Mouse (Mus musculus): Measurements from ENCODE around the gene Slc27a3. TPM values are rescaled to one million over a fixed set of nuclear protein-coding genes. Genes with fewer than 3 reads are reported as not detected.

The Slc27a3 gene
- total and polyA plus RNA-seq, 3 experiments: 0.76 to 3.7 (median 1.1) TPM

DNA sequence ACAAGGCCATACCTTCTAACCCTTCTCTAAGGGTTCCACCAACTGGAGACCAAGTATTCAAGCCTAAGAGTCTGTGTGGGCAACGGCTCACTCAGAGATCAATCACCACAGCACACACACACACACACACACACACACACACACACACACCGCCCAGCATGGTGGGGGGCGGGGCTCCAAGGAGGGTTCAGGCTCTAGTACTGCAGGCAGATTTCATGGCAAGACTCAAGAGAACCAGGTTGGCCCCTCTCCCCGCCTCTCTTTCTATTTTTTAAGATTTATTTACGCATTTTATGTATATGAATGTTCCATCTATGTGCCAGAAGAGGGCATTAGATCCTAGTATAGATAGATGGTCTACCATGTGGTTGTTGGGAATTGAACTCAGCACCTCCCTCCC, 16.9 kb downstream of the Slc27a3 start:
- Histone ChIP-seq H3K9ac (ENCODE audit: low read depth, low read length) (no peak overlapping the region), H3K27me3 (ENCODE audit: control insufficient read depth, insufficient read depth, low read length) (no peaks in the 10 kb centered on the region), H3K4me1 (ENCODE audit: control insufficient read depth, insufficient read depth, low read length) (no peaks in the 10 kb centered on the region), H3K27ac (no peak overlapping the region), H3K36me3 (ENCODE audit: control insufficient read depth, insufficient read depth, low read length) (no peaks in the 10 kb centered on the region), H3K4me3 (no peak overlapping the region), H3K79me2 (replicated peaks; ENCODE audit: control insufficient read depth, insufficient read depth, low read length) (no peaks in the 10 kb centered on the region)
- WGBS: 47% methylated on average over 5 of the region's 5 CpGs
- DNase-seq: no peak
- intact Hi-C loops (cut with DNase I): loop anchor here (1.0 to 2.0 kb wide), 3 partner anchors 80 to 153 kb away; partner anchors contain the start of genes Dennd4b and Gatad2b
- TF ChIP-seq EP300 (IDR thresholded peaks at IDR 0.05; ENCODE audit: insufficient read depth, low read depth, low read length) (no peak), POLR2A (IDR thresholded peaks at IDR 0.05; ENCODE audit: insufficient read depth, low read depth, low read length) (no peak), CTCF (IDR thresholded peaks at IDR 0.05) (no peak)

GRCm38 (mm10) chr3:90371857-90372256, 17.9 kb downstream of the Slc27a3 start:
- no peak overlapping the region for H3K4me3 ChIP-seq
- 69% methylated on average over 7 of the region's 7 CpGs for WGBS
- no peak for DNase-seq
- no peak overlapping the region for H3K9ac ChIP-seq (ENCODE audit: low read depth, low read length)
- no peaks in the 10 kb centered on the region for H3K27me3 ChIP-seq (ENCODE audit: control insufficient read depth, insufficient read depth, low read length)
- TF ChIP-seq CTCF (IDR thresholded peaks at IDR 0.05): no peak
- TF ChIP-seq EP300 (IDR thresholded peaks at IDR 0.05; ENCODE audit: insufficient read depth, low read depth, low read length): no peak
- TF ChIP-seq POLR2A (IDR thresholded peaks at IDR 0.05; ENCODE audit: insufficient read depth, low read depth, low read length): no peak
- intact Hi-C loops (cut with DNase I): loop anchor here (2.0 kb wide), 1 partner anchor 79 kb away; the partner anchor contains the start of gene Gatad2b
- H3K79me2 ChIP-seq (replicated peaks; ENCODE audit: control insufficient read depth, insufficient read depth, low read length): no peaks in the 10 kb centered on the region
- no peaks in the 10 kb centered on the region for H3K36me3 ChIP-seq (ENCODE audit: control insufficient read depth, insufficient read depth, low read length)
- H3K27ac ChIP-seq: no peak overlapping the region
- no peaks in the 10 kb centered on the region for H3K4me1 ChIP-seq (ENCODE audit: control insufficient read depth, insufficient read depth, low read length)

DNA sequence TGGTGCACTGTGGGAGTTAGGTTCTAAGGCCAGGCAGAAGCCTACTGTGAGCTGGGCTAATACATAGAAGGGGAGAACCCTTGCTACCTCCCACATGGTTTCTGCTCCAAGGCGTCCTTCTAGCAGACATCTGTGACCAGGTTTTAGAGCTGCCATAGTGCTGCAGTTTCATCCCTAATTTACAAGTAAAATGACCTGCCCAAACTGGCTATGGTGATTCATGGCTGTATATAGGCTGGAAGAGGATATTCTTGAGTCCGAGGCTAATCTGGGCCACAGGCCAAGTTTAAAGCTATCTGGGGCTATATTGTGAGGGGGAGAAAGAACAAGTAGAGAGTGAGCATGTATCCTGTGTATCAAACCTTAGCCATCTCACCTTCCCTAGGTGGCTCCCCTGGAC, 20.7 kb downstream of the Slc27a3 start:
- Histone ChIP-seq H3K36me3 (ENCODE audit: control insufficient read depth, insufficient read depth, low read length) (no peaks in the 10 kb centered on the region), H3K4me3 (no peak overlapping the region), H3K9ac (ENCODE audit: low read depth, low read length) (no peak overlapping the region), H3K27me3 (ENCODE audit: control insufficient read depth, insufficient read depth, low read length) (no peaks in the 10 kb centered on the region), H3K79me2 (replicated peaks; ENCODE audit: control insufficient read depth, insufficient read depth, low read length) (no peaks in the 10 kb centered on the region), H3K4me1 (ENCODE audit: control insufficient read depth, insufficient read depth, low read length) (no peaks in the 10 kb centered on the region), H3K27ac (no peak overlapping the region)
- WGBS: 26% methylated on average over 2 of the region's 2 CpGs
- TF ChIP-seq CTCF (IDR thresholded peaks at IDR 0.05): no peak
- no peak for TF ChIP-seq POLR2A (IDR thresholded peaks at IDR 0.05; ENCODE audit: insufficient read depth, low read depth, low read length)
- TF ChIP-seq EP300 (IDR thresholded peaks at IDR 0.05; ENCODE audit: insufficient read depth, low read depth, low read length): no peak
- no peak for DNase-seq
- intact Hi-C loops (cut with DNase I): no loop called here

DNA sequence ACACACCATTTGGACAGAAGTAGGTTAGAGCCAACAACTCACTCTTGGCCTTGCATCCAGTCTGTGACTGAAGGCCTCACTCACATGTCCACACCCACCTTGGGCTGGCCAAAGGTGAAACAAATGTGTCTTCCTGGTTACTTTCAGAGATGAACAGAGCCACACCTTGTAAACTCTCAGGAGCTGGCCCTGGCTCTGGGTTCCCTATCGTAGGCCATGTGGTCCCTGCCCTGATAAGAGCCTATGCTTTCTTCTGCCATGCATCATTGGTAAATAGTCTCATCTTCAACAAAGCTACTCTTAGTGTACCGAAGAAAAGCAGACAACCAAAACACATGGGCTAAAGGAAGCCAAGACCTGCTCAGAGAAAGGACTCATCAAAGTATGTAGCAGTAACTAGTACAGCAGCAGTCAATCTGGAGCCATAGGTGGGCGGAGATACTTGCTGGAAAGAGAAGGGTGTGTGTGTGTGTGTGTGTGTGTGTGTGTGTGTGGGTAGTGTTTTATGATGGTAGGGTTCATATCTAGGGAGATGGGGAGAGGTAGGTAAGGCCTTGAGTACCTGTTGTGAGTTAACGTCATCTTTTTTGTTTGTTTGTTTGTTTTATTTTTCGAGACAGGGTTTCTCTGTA, 22.6 kb downstream of the Slc27a3 start:
- no peak for DNase-seq
- Histone ChIP-seq H3K36me3 (ENCODE audit: control insufficient read depth, insufficient read depth, low read length) (no peaks in the 10 kb centered on the region), H3K79me2 (replicated peaks; ENCODE audit: control insufficient read depth, insufficient read depth, low read length) (no peaks in the 10 kb centered on the region), H3K27ac (no peak overlapping the region), H3K4me1 (ENCODE audit: control insufficient read depth, insufficient read depth, low read length) (no peaks in the 10 kb centered on the region), H3K4me3 (no peak overlapping the region), H3K9ac (ENCODE audit: low read depth, low read length) (no peak overlapping the region), H3K27me3 (ENCODE audit: control insufficient read depth, insufficient read depth, low read length) (no peaks in the 10 kb centered on the region)
- intact Hi-C loops (cut with DNase I): no loop called here
- WGBS: 75% methylated on average over 5 of the region's 5 CpGs
- TF ChIP-seq POLR2A (IDR thresholded peaks at IDR 0.05; ENCODE audit: insufficient read depth, low read depth, low read length) (no peak), CTCF (IDR thresholded peaks at IDR 0.05) (no peak), EP300 (IDR thresholded peaks at IDR 0.05; ENCODE audit: insufficient read depth, low read depth, low read length) (no peak)

- Histone ChIP-seq H3K27ac (no peak overlapping the region), H3K79me2 (replicated peaks; ENCODE audit: control insufficient read depth, insufficient read depth, low read length) (no peaks in the 10 kb centered on the region), H3K4me3 (no peak overlapping the region), H3K27me3 (ENCODE audit: control insufficient read depth, insufficient read depth, low read length) (no peaks in the 10 kb centered on the region), H3K36me3 (ENCODE audit: control insufficient read depth, insufficient read depth, low read length) (peaks cover 6% of the 10 kb centered on the region), H3K9ac (ENCODE audit: low read depth, low read length) (no peak overlapping the region), H3K4me1 (ENCODE audit: control insufficient read depth, insufficient read depth, low read length) (no peaks in the 10 kb centered on the region)
- intact Hi-C loops (cut with DNase I): no loop called here
- no peak for TF ChIP-seq POLR2A (IDR thresholded peaks at IDR 0.05; ENCODE audit: insufficient read depth, low read depth, low read length)
- no peak for DNase-seq
- 81% methylated on average over 2 of the region's 2 CpGs for WGBS
These were observed 27.4 kb downstream of the Slc27a3 start for GRCm38 (mm10) chr3:90362346-90362745.

DNA sequence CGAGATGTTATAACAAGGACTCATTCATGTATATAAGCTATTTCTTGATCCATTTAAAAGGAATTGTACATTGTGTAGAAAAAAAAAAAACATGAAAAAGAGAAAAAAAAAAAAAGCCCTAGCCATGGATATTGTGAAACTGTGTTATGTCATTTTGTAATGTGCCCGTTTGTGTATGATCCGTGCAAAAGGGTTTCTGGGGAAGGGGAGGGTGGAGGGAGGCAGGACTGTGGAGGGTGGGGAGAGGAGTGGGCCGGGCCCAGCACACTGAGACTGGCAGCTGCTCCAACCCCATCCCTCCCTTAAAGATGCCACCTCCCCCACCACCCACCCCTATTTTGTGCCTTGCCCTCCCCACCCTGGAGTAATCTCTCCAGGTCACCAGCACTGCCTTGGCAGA, 28.3 kb downstream of the Slc27a3 start:
- H3K36me3 ChIP-seq (ENCODE audit: control insufficient read depth, insufficient read depth, low read length): peaks cover 6% of the 10 kb centered on the region

More for the DNA sequence above, 28.3 kb downstream of the Slc27a3 start:
- TF ChIP-seq CTCF (IDR thresholded peaks at IDR 0.05): no peak
- TF ChIP-seq POLR2A (IDR thresholded peaks at IDR 0.05; ENCODE audit: insufficient read depth, low read depth, low read length): no peak
- H3K27ac ChIP-seq: no peak overlapping the region
- H3K4me1 ChIP-seq (ENCODE audit: control insufficient read depth, insufficient read depth, low read length): no peaks in the 10 kb centered on the region
- no peak overlapping the region for H3K9ac ChIP-seq (ENCODE audit: low read depth, low read length)
- 79% methylated on average over 4 of the region's 4 CpGs for WGBS
- H3K79me2 ChIP-seq (replicated peaks; ENCODE audit: control insufficient read depth, insufficient read depth, low read length): no peaks in the 10 kb centered on the region
- H3K27me3 ChIP-seq (ENCODE audit: control insufficient read depth, insufficient read depth, low read length): no peaks in the 10 kb centered on the region
- no peak overlapping the region for H3K4me3 ChIP-seq
- DNase-seq: no peak
- intact Hi-C loops (cut with DNase I): no loop called here
